Mouse (Mus musculus) cerebellum, adult (tissue): ENCODE data around the gene Morn1.
"Not testable (repeated sequence)": the region's sequence is repeated elsewhere in the genome, so short reads cannot be mapped to it uniquely, and the experiment has no call there.

Experiments used
- ATAC-seq: cut with Nextera tagmentation; 2 replicates; pipeline ENCODE4 v1.9.2; 2017; ENCODE audit warnings: mild to moderate bottlenecking, moderate library complexity, mixed read lengths; ENCODE audit not compliant: insufficient number of reproducible peaks, low FRiP score, low TSS enrichment

Morn1 gene

GRCm38 (mm10) chr4:155075813-155076212, 10.6 kb upstream of the Morn1 start:
- ATAC-seq: no peak

DNA sequence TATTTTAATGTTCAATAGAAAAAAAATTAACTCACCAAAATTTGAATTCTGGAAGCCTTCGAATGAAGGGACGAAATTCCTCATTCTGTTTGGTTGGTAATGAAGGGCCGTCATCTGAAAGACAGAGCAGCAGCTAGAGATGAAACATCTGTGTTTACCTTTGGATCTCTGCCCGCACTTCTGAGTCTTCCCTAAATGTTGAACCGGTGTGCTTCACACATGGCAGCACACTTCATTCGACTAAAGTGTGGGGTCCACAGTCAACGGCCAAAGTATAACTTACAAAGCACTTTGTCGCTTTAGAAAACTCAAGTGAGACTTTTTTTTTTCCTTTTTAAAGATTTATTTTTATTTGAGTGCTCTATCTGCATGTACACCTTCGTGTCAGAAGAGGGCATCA, 9.7 kb upstream of the Morn1 start:
- no peak for ATAC-seq

DNA sequence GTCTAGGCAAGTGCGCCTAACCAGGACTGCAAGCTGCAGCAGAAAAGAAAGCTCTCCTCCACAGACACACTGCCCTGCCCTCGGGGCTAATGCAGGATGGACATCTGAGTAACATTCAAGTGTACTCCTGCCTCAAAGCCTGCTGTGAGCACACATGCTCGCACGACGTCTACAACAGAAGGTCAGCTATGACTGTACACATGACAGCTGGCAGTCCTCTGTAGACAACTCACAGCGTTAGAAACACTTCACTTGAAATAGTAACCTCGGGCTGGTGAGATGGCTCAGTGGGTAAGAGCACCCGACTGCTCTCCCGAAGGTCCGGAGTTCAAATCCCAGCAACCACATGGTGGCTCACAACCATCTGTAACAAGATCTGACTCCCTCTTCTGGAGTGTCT, 7.6 kb upstream of the Morn1 start:
- not testable (repeated sequence) for ATAC-seq

DNA sequence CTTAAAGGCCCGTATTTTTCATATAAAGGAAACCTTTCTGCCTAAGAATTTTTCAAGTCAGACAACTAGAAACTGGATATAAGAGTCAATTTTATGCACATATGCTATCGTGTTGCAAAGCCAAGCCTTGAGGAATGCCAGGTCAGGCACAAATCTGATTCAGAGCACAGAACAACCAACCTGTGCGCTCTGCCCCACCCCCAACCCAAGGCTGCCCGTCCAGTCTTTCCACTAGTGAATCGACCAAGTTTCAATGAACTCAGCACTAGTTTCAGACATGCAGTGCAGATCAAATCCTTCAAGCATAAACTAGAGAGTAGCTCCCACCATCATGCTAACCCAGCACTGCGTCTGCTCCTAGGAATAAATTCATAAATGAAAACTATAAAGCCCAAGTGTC, 6.7 kb upstream of the Morn1 start:
- ATAC-seq: no peak

GRCm38 (mm10) chr4:155083553-155083952, 2.8 kb upstream of the Morn1 start:
- ATAC-seq: no peak

- ATAC-seq: no peak
Observed at GRCm38 (mm10) chr4:155084351-155084750, 2.0 kb upstream of the Morn1 start.

DNA sequence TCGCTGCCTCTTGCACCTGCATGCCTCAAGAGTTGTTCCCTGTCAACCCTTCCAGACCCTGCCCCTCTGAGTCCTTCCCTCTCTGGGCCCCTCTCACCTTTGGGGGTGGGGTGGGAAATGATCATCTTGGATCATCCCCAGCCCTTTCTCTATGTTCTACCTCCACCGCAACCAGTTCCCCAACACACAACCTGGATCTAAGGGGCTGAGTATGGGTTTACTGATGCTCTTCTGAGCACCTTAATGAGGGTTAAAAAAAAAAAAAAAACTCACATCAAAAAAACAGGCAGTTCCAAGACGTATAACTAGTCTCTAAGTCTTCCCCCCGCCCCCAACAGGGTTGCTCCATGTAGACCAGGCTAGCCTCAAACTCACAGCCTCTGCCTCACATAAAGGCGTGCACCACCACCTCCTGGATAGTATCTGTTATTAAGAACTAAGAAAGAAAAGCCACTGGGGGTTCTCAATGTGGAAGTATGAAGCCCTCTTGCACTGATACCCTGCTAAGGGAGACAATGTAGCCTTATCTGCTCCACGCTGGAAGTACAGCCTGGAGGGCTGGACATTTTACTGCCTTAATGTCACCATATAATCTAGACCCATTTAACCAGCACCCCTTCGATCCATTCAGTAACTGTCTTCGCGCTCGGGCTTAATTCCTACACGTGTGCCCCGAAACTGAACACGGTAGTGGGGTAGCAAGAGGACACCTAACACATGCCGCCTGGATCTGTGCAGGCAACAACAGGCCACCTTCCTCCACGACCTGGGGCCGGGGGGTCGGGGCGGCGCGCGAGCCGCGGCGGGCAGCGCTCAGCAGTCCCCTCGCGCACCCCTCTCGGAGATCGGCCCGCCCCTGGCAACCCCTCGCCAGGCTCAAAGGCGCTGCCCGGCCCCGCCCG, 920 bp upstream of the Morn1 start:
- no peak for ATAC-seq

GRCm38 (mm10) chr4:155089241-155089640, 2.9 kb downstream of the Morn1 start:
- no peak for ATAC-seq

- ATAC-seq: no peak
Observed at GRCm38 (mm10) chr4:155090147-155090546, 3.8 kb downstream of the Morn1 start.

DNA sequence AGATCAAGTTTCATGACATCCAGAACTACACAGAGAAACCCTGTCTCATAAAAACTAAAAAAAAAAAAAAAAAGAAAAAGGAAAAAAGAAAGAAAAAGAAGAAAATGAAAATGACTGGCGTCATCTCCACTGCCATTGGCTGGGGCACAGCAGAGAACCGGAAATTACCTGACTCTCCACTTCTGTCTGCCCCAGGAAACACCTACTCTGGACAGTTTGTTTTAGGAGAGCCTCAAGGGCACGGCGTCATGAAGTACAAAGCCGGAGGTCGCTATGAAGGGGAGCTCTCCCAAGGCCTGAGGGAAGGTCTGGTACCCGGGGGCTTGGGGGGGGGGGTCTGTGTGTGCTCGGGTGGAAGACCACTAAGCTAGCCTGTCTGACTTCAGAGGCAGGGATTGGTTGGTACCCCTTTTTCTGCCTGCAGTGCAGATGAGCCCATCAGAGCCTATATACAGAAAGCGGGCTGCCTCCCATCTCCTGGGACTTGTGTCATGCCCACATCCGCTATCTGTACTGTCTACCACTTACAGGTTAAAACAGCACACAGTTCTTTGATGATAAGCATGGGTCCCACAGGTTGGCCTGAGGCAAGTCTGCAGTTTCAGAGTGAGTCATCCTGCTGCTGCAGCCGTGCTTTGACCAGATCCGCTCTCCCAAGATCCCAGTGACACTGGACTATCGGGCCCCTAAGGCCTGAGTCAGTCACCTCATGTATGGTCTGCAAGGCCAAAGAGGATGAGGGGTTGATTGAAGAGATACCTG, 4.5 kb downstream of the Morn1 start:
- no peak for ATAC-seq

GRCm38 (mm10) chr4:155092718-155093430, 6.5 kb downstream of the Morn1 start:
- peak; percentile 64; the same call in 1 of the 2 replicates for ATAC-seq

GRCm38 (mm10) chr4:155093431-155094149, 7.2 kb downstream of the Morn1 start:
- ATAC-seq: no peak

GRCm38 (mm10) chr4:155094565-155094964, 8.2 kb downstream of the Morn1 start:
- no peak for ATAC-seq

DNA sequence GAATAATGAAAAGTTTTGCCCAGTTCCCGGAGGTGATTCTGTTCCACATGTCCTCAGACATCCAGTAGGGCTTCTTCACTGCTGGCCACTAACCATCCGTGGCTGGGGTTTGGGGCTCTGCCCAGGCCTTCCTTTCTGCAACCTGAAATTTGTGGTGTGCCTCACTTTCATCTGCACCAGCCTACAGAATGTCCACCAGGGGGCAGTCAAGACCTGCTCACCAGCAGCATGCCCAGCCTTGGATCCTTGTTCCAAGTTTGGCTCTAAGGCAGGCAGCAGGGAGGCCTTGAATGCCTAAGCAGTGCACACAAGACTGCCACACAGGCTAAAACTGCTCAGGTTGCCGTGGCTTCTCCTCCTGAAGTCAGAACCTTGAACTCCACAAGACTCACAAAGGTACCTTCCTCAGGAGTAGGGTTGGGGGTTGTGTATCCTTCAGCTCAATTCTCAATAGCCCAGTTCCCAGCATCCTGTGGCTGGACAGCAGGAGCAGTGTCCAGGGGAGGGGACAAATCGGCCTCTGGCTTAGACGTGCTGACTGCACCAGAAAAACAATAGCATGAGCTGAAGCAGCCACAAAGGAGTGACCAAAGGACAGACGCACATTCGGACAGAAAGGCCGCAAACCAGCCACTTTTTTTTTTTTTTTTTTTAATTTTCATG, 9.0 kb downstream of the Morn1 start:
- ATAC-seq: peak; percentile 40

- ATAC-seq: no peak
Observed at GRCm38 (mm10) chr4:155095967-155096366, 9.6 kb downstream of the Morn1 start.

DNA sequence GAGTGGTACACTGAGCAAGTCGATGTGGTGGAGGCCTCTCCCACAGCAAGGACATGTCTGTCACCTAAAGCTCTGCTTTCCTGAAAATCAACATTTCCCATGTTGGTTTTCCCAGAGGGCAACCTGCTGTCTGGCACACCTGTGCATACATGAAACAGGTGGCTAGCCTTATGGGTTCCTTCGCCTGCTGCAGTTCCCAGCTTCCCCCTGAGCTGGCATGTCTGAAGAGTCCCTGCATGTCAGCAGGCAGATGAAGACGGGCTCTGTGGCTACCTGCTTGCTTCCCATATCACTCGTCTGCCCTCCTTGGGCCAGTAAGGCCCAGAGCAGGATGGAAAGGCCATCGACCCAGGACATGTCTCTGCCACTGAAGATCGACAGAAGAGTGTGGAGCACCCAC, 11.1 kb downstream of the Morn1 start:
- no peak for ATAC-seq

DNA sequence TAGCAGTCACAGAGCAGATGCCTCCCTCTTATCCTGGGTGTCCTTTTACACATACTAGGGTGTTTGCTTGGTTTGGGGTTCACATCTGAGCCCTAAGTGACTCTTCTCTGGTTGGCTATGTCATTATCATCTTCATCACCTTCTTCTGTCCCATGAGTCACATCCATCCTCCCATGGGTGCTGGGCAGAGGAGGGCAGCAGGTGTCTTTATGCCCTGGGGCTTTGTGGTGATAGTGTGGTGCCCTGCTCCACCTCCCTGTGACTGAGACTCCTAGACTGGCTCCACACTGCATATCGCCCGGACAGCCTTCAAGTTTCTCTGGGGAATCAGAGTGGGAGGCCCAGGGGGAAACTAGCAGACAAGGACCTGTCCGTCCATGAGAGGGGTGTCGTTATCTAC, 12.2 kb downstream of the Morn1 start:
- no peak for ATAC-seq

GRCm38 (mm10) chr4:155107886-155108285, 21.5 kb downstream of the Morn1 start:
- ATAC-seq: no peak

DNA sequence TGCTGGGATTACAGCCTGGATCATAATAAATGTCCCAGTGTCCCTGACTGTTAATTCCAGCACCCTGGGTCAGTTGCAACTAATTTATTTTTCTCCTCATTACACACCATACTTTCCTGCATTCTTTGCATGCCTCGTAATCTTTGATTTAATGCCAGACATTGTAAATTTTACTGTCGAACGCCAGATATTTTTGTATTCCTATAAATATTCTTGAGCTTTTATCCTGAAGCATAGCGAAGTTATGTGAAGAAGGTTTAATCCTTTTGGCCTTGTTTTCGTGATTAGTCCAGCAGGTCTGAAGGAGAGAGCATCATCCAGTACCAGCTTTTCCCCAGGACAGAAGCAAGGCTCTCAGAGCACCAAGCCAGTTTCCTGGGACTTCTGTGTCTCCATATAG, 23.1 kb downstream of the Morn1 start:
- no peak for ATAC-seq
